Mouse (Mus musculus): ENCODE results near the gene Olfr73. TPM values are rescaled to one million over a fixed set of nuclear protein-coding genes. Genes with fewer than 3 reads are reported as not detected.
"Not testable (repeated sequence)": the region's sequence is repeated elsewhere in the genome, so short reads cannot be mapped to it uniquely, and the experiment has no call there.

Olfr73 gene
- not detected in 2 replicates for polyA plus RNA-seq (2012; rRNA removed)

GRCm38 (mm10) chr2:88037599-88037998 lies at the start of gene Olfr73:
Gene Olfr73, minus strand, starts transcription at chr2:88037699.
- H3K27me3 ChIP-seq (ENCODE audit: control insufficient read depth, insufficient read depth, low read length): no peaks in the 10 kb centered on the region
- TF ChIP-seq POLR2A (IDR thresholded peaks at IDR 0.05; ENCODE audit: control insufficient read depth, low read depth, low read length): no peak
- H3K27ac ChIP-seq (ENCODE audit: control insufficient read depth, insufficient read depth, low read depth, low read length): no peak within 1 kb of the TSS
- no peaks in the 10 kb centered on the region for H3K36me3 ChIP-seq (ENCODE audit: control insufficient read depth, insufficient read depth, low read length)
- H3K4me1 ChIP-seq (ENCODE audit: control insufficient read depth, insufficient read depth, low read length): no peaks in the 10 kb centered on the region
- H3K4me3 ChIP-seq (ENCODE audit: control insufficient read depth, low read depth, low read length): no peak within 1 kb of the TSS

GRCm38 (mm10) chr2:88071730-88072129 lies 34.2 kb upstream of the Olfr73 start, which contains the start of gene Olfr1163:
Gene Olfr1163, minus strand, starts transcription at chr2:88071830.
- Histone ChIP-seq H3K27ac (ENCODE audit: control insufficient read depth, insufficient read depth, low read depth, low read length) (no peak within 1 kb of the TSS), H3K27me3 (ENCODE audit: control insufficient read depth, insufficient read depth, low read length) (no peaks in the 10 kb centered on the region), H3K36me3 (ENCODE audit: control insufficient read depth, insufficient read depth, low read length) (no peaks in the 10 kb centered on the region), H3K4me3 (ENCODE audit: control insufficient read depth, low read depth, low read length) (no peak within 1 kb of the TSS), H3K4me1 (ENCODE audit: control insufficient read depth, insufficient read depth, low read length) (no peaks in the 10 kb centered on the region)
- no peak for TF ChIP-seq POLR2A (IDR thresholded peaks at IDR 0.05; ENCODE audit: control insufficient read depth, low read depth, low read length)
- no peak for TF ChIP-seq CTCF (IDR thresholded peaks at IDR 0.05; ENCODE audit: control insufficient read depth, insufficient read depth, insufficient replicate concordance, low read depth, low read length)

- TF ChIP-seq CTCF (IDR thresholded peaks at IDR 0.05; ENCODE audit: control insufficient read depth, insufficient read depth, insufficient replicate concordance, low read depth, low read length) (no peak), POLR2A (IDR thresholded peaks at IDR 0.05; ENCODE audit: control insufficient read depth, low read depth, low read length) (no peak)
- Histone ChIP-seq H3K27me3 (ENCODE audit: control insufficient read depth, insufficient read depth, low read length) (no peaks in the 10 kb centered on the region), H3K4me1 (ENCODE audit: control insufficient read depth, insufficient read depth, low read length) (no peaks in the 10 kb centered on the region), H3K27ac (ENCODE audit: control insufficient read depth, insufficient read depth, low read depth, low read length) (no peak overlapping the region), H3K36me3 (ENCODE audit: control insufficient read depth, insufficient read depth, low read length) (no peaks in the 10 kb centered on the region), H3K4me3 (ENCODE audit: control insufficient read depth, low read depth, low read length) (no peak overlapping the region)
These were observed 26.1 kb upstream of the Olfr73 start for GRCm38 (mm10) chr2:88063587-88063986.

- no peak within 1 kb of the TSS for H3K27ac ChIP-seq (ENCODE audit: control insufficient read depth, insufficient read depth, low read depth, low read length)
- H3K4me3 ChIP-seq (ENCODE audit: control insufficient read depth, low read depth, low read length): no peak within 1 kb of the TSS
- TF ChIP-seq POLR2A (IDR thresholded peaks at IDR 0.05; ENCODE audit: control insufficient read depth, low read depth, low read length) (no peak), CTCF (IDR thresholded peaks at IDR 0.05; ENCODE audit: control insufficient read depth, insufficient read depth, insufficient replicate concordance, low read depth, low read length) (no peak)
- H3K4me1 ChIP-seq (ENCODE audit: control insufficient read depth, insufficient read depth, low read length): no peaks in the 10 kb centered on the region
- H3K27me3 ChIP-seq (ENCODE audit: control insufficient read depth, insufficient read depth, low read length): no peaks in the 10 kb centered on the region
- H3K36me3 ChIP-seq (ENCODE audit: control insufficient read depth, insufficient read depth, low read length): no peaks in the 10 kb centered on the region
These were observed 13.5 kb upstream of the Olfr73 start, which contains the start of gene Olfr1162 for GRCm38 (mm10) chr2:88051029-88051428. Gene Olfr1162, minus strand, starts transcription at chr2:88051129.

- not testable (repeated sequence) for H3K36me3 ChIP-seq (ENCODE audit: control insufficient read depth, insufficient read depth, low read length); H3K4me1 ChIP-seq (ENCODE audit: control insufficient read depth, insufficient read depth, low read length); H3K4me3 ChIP-seq (ENCODE audit: control insufficient read depth, low read depth, low read length); H3K27ac ChIP-seq (ENCODE audit: control insufficient read depth, insufficient read depth, low read depth, low read length); H3K27me3 ChIP-seq (ENCODE audit: control insufficient read depth, insufficient read depth, low read length)
These were observed 15.0 kb downstream of the Olfr73 start, which contains the start of gene Olfr1161 for GRCm38 (mm10) chr2:88022474-88022873. Gene Olfr1161, plus strand, starts transcription at chr2:88022774.

- Histone ChIP-seq H3K27ac (ENCODE audit: control insufficient read depth, insufficient read depth, low read depth, low read length) (no peak within 1 kb of the TSS), H3K4me3 (ENCODE audit: control insufficient read depth, low read depth, low read length) (no peak within 1 kb of the TSS), H3K27me3 (ENCODE audit: control insufficient read depth, insufficient read depth, low read length) (no peaks in the 10 kb centered on the region), H3K36me3 (ENCODE audit: control insufficient read depth, insufficient read depth, low read length) (no peaks in the 10 kb centered on the region), H3K4me1 (ENCODE audit: control insufficient read depth, insufficient read depth, low read length) (no peaks in the 10 kb centered on the region)
- TF ChIP-seq POLR2A (IDR thresholded peaks at IDR 0.05; ENCODE audit: control insufficient read depth, low read depth, low read length): no peak
- TF ChIP-seq CTCF (IDR thresholded peaks at IDR 0.05; ENCODE audit: control insufficient read depth, insufficient read depth, insufficient replicate concordance, low read depth, low read length): no peak
These were observed 29.8 kb downstream of the Olfr73 start, which contains the start of gene Olfr1160 for GRCm38 (mm10) chr2:88007515-88008318. Gene Olfr1160, minus strand, starts transcription at chr2:88008268.

- no peak within 1 kb of the TSS for H3K4me3 ChIP-seq (ENCODE audit: control insufficient read depth, low read depth, low read length)
- TF ChIP-seq CTCF (IDR thresholded peaks at IDR 0.05; ENCODE audit: control insufficient read depth, insufficient read depth, insufficient replicate concordance, low read depth, low read length): no peak
- H3K4me1 ChIP-seq (ENCODE audit: control insufficient read depth, insufficient read depth, low read length): no peaks in the 10 kb centered on the region
- no peaks in the 10 kb centered on the region for H3K36me3 ChIP-seq (ENCODE audit: control insufficient read depth, insufficient read depth, low read length)
- no peaks in the 10 kb centered on the region for H3K27me3 ChIP-seq (ENCODE audit: control insufficient read depth, insufficient read depth, low read length)
- H3K27ac ChIP-seq (ENCODE audit: control insufficient read depth, insufficient read depth, low read depth, low read length): no peak within 1 kb of the TSS
These were observed 47.7 kb downstream of the Olfr73 start, which contains the start of gene Olfr1158 for GRCm38 (mm10) chr2:87989813-87990212. Gene Olfr1158, plus strand, starts transcription at chr2:87990113.

Other genes starting within 250 kb of the Olfr73 start
- not detected in 2 replicates for gene Olfr1143, start 237.1 kb downstream of the Olfr73 start, polyA plus RNA-seq (2012; rRNA removed)
- gene Olfr1145, start 227.9 kb downstream of the Olfr73 start, polyA plus RNA-seq (2012; rRNA removed): not detected in 2 replicates
- gene Olfr1148, start 207.2 kb downstream of the Olfr73 start, polyA plus RNA-seq (2012; rRNA removed): not detected in 2 replicates
- not detected in 2 replicates for gene Olfr1150-ps1, start 193.7 kb downstream of the Olfr73 start, polyA plus RNA-seq (2012; rRNA removed)
- not detected in 2 replicates for gene Olfr1151, start 181.8 kb downstream of the Olfr73 start, polyA plus RNA-seq (2012; rRNA removed)
- gene Olfr1152, start 171.2 kb downstream of the Olfr73 start, polyA plus RNA-seq (2012; rRNA removed): not detected in 2 replicates
- gene Olfr1153, start 142.7 kb downstream of the Olfr73 start, polyA plus RNA-seq (2012; rRNA removed): not detected in 2 replicates
- gene Olfr1154, start 132.5 kb downstream of the Olfr73 start, polyA plus RNA-seq (2012; rRNA removed): not detected in 2 replicates
- gene Olfr1155, start 92.6 kb downstream of the Olfr73 start, polyA plus RNA-seq (2012; rRNA removed): not detected in 2 replicates
- not detected in 2 replicates for gene Olfr1156, start 84.6 kb downstream of the Olfr73 start, polyA plus RNA-seq (2012; rRNA removed)
- gene Olfr1157, start 69.4 kb downstream of the Olfr73 start, polyA plus RNA-seq (2012; rRNA removed): not detected in 2 replicates
- gene Olfr74, start 63.0 kb downstream of the Olfr73 start, polyA plus RNA-seq (2012; rRNA removed): not detected in 2 replicates
- not detected in 2 replicates for gene Olfr1158, start 47.6 kb downstream of the Olfr73 start, polyA plus RNA-seq (2012; rRNA removed)
- gene Olfr1160, start 29.4 kb downstream of the Olfr73 start, polyA plus RNA-seq (2012; rRNA removed): not detected in 2 replicates
- gene Olfr1161, start 14.9 kb downstream of the Olfr73 start, polyA plus RNA-seq (2012; rRNA removed): not detected in 2 replicates
- not detected in 2 replicates for gene Olfr1162, start 13.4 kb upstream of the Olfr73 start, polyA plus RNA-seq (2012; rRNA removed)
- gene Olfr1163, start 34.1 kb upstream of the Olfr73 start, polyA plus RNA-seq (2012; rRNA removed): not detected in 2 replicates
- gene Olfr1164, start 56.3 kb upstream of the Olfr73 start, polyA plus RNA-seq (2012; rRNA removed): not detected in 2 replicates
- not detected in 2 replicates for gene Olfr1166, start 90.6 kb upstream of the Olfr73 start, polyA plus RNA-seq (2012; rRNA removed)
- gene Olfr1167, start 117.5 kb upstream of the Olfr73 start, polyA plus RNA-seq (2012; rRNA removed): not detected in 2 replicates
- not detected in 2 replicates for gene Olfr1168, start 144.2 kb upstream of the Olfr73 start, polyA plus RNA-seq (2012; rRNA removed)
- gene Olfr1170, start 190.6 kb upstream of the Olfr73 start, polyA plus RNA-seq (2012; rRNA removed): not detected in 2 replicates
- not detected in 2 replicates for gene Olfr1173, start 242.2 kb upstream of the Olfr73 start, polyA plus RNA-seq (2012; rRNA removed)

All from testis, adult 2 months (tissue).